Mouse (Mus musculus) limb, embryonic 10.5 days (tissue): ENCODE measurements at regions not wholly inside any gene's neighbourhood (a gene's known extent, or its start where the extent isn't known, plus 50 kb on each side); places are given as distances from the start of the nearest gene placed in this dataset.

Experiments used
- DNase-seq: peaks from one replicate; pipeline ENCODE4 v3.0.0-alpha.2; 2017; ENCODE audit warnings: low spot score
- H3K27ac ChIP-seq: fragments of 300-500 bp; sonication (generic); 2 replicates; pipeline ENCODE4 v1.5.1; 2016; ENCODE audit warnings: mild to moderate bottlenecking
- H3K27me3 ChIP-seq: fragments of 300-500 bp; sonication (generic); 2 replicates; pipeline ENCODE4 v1.6.1; 2016; ENCODE audit warnings: low read depth, mild to moderate bottlenecking; ENCODE audit not compliant: poor library complexity, severe bottlenecking
- H3K36me3 ChIP-seq: fragments of 300-500 bp; sonication (generic); 2 replicates; pipeline ENCODE4 v1.6.1; 2016; ENCODE audit warnings: mild to moderate bottlenecking, moderate library complexity
- H3K4me1 ChIP-seq: fragments of 300-500 bp; sonication (generic); 2 replicates; pipeline ENCODE4 v1.6.1; 2016
- H3K4me3 ChIP-seq: fragments of 300-500 bp; sonication (generic); 2 replicates; pipeline ENCODE4 v1.5.1; 2016; ENCODE audit warnings: mild to moderate bottlenecking, moderate library complexity
- H3K9me3 ChIP-seq: fragments of 300-500 bp; sonication (generic); replicated peaks from 2 replicates; pipeline ENCODE4 v1.6.1; 2016; ENCODE audit warnings: mild to moderate bottlenecking
- WGBS: fragments of 180-500 bp; shearing (Covaris S2); methylation state at CpG from one replicate; pipeline ENCODE4 v1.1.7; 2016; 5-methylcytosine and 5-hydroxymethylcytosine counted together

DNA sequence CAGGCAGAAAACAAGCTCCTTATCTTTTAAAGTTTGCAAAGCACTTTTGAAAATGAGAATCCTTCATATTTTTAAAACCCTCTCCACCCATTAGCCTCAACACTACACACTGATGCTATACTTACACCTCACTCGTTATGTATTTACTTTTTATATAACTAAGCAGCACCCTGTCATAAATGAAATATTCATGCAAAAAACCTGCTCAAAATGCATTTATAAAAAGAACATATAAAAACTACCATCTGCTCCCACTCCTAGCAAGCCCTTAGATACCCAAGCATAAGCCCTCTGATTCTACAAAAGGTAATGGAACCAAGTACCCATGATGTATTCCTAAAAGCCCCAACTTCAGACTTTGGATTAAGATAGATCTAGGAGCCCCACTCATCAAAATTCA, 426.7 kb upstream of the Mef2c start:
- WGBS = 89% methylated on average over 1 of the region's 1 CpGs
- H3K36me3 ChIP-seq = no peaks in the 10 kb centered on the region
- H3K27ac ChIP-seq = no peak overlapping the region
- H3K4me3 ChIP-seq = no peak overlapping the region
- DNase-seq = no peak
- H3K9me3 ChIP-seq = no peaks in the 10 kb centered on the region
- H3K4me1 ChIP-seq = no peaks in the 10 kb centered on the region
- no peaks in the 10 kb centered on the region for H3K27me3 ChIP-seq

DNA sequence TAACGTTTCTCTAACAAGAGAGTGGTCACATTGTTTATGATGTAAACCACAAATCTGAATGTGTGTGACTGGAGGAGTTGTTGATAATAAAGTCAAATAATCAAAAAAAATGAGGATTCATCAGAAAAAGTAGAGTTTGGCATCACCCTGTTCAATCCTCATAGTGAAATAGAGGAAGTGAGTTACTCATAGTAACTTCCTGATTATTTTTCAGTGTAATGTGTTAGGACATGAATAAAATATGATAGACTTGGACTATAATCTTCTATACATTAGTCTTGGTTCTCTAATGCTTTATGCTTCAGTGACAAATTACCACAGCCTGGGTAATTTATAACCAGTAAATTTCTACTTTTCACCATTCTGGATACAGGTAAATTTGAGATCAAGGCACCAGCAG, 424.5 kb upstream of the Mef2c start:
- Histone ChIP-seq H3K36me3 (no peaks in the 10 kb centered on the region), H3K27ac (no peak overlapping the region), H3K9me3 (no peaks in the 10 kb centered on the region), H3K4me1 (no peaks in the 10 kb centered on the region), H3K27me3 (no peaks in the 10 kb centered on the region), H3K4me3 (no peak overlapping the region)
- 73% methylated on average over 1 of the region's 1 CpGs for WGBS
- DNase-seq = no peak

DNA sequence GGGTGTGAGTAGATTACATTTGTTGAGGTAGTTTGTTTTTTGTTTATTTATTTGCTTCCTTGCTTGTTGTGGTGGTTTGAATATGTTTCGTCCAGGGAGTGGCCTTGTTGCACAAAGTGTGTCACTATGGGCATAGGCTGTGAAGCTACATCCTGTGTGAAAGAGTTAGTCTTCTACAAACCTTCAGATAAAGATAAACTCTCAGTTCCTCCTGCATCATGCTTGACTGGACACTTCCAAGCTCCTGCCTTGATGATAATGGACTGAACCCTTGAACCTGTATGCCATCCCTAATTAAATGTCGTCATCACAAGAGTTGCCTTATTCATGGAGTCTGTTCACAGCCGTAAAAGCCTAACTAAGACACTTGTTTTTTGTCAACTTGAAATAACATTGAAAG, 418.9 kb upstream of the Mef2c start:
- Histone ChIP-seq H3K36me3 (no peaks in the 10 kb centered on the region), H3K27ac (no peak overlapping the region), H3K4me1 (no peaks in the 10 kb centered on the region), H3K9me3 (no peaks in the 10 kb centered on the region), H3K4me3 (no peak overlapping the region), H3K27me3 (no peaks in the 10 kb centered on the region)
- WGBS = 93% methylated on average over 3 of the region's 3 CpGs
- no peak for DNase-seq

DNA sequence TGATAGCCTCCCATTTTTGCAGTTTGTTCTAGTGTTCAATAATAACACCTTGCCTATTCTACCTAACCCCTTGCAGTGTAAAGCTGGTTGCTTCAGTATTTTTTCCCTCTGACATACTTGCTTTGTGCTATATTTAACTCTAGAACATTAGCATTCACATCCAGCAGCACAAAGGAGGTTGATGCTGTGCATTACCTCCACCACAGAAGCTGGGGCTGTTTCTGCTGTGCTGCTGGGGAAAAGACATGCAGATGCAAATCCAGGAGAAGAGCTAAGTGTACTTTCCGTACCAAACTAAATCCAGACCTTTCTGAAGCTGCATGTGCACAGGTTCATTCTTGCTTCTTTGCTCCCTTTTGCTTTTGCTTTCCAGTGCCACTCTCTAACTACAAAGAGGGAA, 403.9 kb upstream of the Mef2c start:
- WGBS = 84% methylated on average over 1 of the region's 1 CpGs
- Histone ChIP-seq H3K4me3 (no peak overlapping the region), H3K4me1 (no peaks in the 10 kb centered on the region), H3K27ac (no peak overlapping the region), H3K27me3 (no peaks in the 10 kb centered on the region), H3K9me3 (no peaks in the 10 kb centered on the region), H3K36me3 (no peaks in the 10 kb centered on the region)
- no peak for DNase-seq

DNA sequence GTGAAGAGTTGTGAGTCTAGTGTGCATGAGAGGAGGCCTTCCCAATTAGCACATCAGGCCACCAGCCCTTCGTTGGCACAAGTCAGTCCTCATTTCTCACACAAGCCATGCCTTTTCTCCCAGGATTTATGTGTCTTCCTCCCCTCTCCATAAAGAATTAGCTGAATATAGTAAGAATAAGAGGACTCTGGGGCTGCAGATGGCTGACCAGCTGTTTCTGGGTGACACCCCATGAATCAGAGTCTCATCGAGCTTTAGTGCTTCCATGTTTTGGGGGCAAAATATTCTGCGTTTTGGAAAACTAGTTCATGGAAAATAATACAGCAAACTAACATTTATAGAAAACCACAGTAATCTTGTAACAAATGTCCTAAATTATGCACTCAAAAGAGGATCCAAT, 393.2 kb upstream of the Mef2c start:
- Histone ChIP-seq H3K27ac (no peak overlapping the region), H3K27me3 (no peaks in the 10 kb centered on the region), H3K4me3 (no peak overlapping the region), H3K9me3 (no peaks in the 10 kb centered on the region), H3K4me1 (no peaks in the 10 kb centered on the region), H3K36me3 (no peaks in the 10 kb centered on the region)
- WGBS = 85% methylated on average over 3 of the region's 3 CpGs
- no peak for DNase-seq

DNA sequence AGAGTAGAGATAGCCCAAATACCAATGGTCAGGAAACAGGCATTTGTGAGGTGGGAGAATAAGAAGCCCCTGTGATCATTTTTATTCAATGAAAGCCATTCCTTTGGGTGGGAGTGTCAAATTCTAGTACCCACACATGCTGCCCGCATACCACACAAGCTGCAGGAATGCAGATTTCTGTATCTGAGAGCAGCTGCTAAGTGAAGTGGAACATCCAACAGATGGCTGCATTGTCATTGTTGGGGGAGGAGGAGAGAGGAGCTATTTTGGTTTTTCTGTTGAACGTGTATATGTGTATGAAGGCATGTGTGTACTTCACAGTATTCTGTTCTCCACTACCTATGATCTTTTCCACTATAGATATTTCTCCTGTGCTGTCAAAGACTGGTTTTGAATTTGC, 392.3 kb upstream of the Mef2c start:
- Histone ChIP-seq H3K27ac (no peak overlapping the region), H3K9me3 (no peaks in the 10 kb centered on the region), H3K4me3 (no peak overlapping the region), H3K36me3 (no peaks in the 10 kb centered on the region), H3K27me3 (no peaks in the 10 kb centered on the region), H3K4me1 (no peaks in the 10 kb centered on the region)
- WGBS = 77% methylated on average over 2 of the region's 2 CpGs
- no peak for DNase-seq

DNA sequence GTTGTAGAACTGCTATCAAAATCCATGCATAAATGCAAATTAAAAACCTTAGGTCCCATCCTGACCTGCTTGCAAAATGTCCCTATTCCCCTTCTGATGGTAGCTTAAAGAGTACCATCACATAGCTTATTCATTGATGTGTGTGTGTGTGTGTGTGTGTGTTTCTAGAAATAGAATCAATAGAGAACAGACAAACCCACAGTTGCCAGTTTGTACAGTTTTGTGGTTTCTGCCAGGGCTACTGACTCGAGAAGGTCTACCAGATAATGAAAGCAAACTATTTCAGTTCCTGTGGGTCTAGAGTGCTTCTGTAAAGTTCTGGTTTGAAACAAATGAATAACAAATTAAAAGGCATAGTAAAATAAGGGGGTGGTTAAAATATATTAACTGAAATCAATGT, 391.5 kb upstream of the Mef2c start:
- no peak for DNase-seq
- Histone ChIP-seq H3K4me3 (no peak overlapping the region), H3K27ac (no peak overlapping the region), H3K4me1 (no peaks in the 10 kb centered on the region), H3K27me3 (no peaks in the 10 kb centered on the region), H3K36me3 (no peaks in the 10 kb centered on the region), H3K9me3 (no peaks in the 10 kb centered on the region)
- WGBS = 94% methylated on average over 1 of the region's 1 CpGs

DNA sequence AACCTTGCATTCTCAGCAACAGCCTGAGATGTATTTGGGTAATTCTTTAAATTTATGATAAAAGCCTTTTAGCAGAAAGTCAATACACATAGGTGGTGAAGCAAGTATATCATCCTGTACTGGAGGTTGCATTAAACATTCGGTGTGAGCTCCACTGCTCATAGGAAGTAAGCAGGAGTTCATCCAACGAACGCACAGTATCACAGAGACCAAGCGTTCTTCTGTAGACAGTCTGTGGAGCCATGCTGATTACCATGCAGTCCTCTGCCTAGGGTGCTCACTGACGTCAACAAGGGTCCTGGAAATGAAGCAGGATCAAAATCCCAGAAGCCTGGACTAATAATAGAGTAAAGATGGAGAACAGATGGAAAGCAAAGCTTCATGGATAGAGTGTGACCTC, 391.1 kb upstream of the Mef2c start:
- Histone ChIP-seq H3K27ac (no peak overlapping the region), H3K36me3 (no peaks in the 10 kb centered on the region), H3K27me3 (no peaks in the 10 kb centered on the region), H3K4me1 (no peaks in the 10 kb centered on the region), H3K4me3 (no peak overlapping the region), H3K9me3 (no peaks in the 10 kb centered on the region)
- WGBS = 92% methylated on average over 5 of the region's 5 CpGs
- DNase-seq = no peak

DNA sequence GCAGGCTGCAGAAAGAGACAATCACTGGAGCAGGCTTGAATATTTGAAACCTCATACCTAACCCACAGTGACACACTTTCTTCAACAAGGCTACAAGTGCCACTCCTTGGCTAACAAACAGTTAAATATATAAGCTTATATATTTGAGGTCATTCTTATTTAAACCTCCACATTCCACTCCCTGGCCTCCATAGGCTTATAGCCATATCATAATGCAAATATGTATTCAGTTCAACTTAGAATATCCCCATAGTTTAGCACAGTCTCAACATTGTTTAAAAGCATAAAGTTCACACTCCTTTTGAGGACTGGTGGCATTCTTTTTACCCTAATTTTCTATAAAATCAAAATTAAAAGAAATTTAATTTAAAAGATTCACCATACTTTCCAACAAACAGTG, 390.0 kb upstream of the Mef2c start:
- Histone ChIP-seq H3K27me3 (no peaks in the 10 kb centered on the region), H3K9me3 (no peaks in the 10 kb centered on the region), H3K36me3 (no peaks in the 10 kb centered on the region), H3K27ac (no peak overlapping the region), H3K4me1 (no peaks in the 10 kb centered on the region), H3K4me3 (no peak overlapping the region)
- no peak for DNase-seq

DNA sequence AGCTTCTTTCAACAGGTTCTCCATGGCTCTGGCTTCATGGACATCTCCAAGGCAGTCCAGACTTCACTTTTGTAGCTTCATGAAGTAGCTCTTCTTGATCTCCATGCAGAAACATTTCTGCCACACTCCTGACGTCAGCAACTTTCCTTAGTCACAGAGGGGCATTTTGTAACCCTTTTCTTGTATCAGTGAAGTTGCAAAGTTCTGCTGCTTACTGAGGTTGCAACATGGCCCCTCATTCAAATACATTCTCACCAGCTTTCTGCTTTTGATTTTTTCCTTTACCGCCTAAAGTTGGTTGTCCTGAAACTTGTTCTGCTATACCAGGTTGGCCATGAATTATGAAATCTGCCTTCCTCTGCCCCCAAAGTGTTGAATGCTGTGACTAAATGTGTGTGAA, 389.4 kb upstream of the Mef2c start:
- DNase-seq = no peak
- H3K4me3 ChIP-seq = no peak overlapping the region
- no peaks in the 10 kb centered on the region for H3K27me3 ChIP-seq
- H3K27ac ChIP-seq = no peak overlapping the region
- no peaks in the 10 kb centered on the region for H3K36me3 ChIP-seq
- no peaks in the 10 kb centered on the region for H3K4me1 ChIP-seq
- 93% methylated on average over 2 of the region's 2 CpGs for WGBS
- no peaks in the 10 kb centered on the region for H3K9me3 ChIP-seq

DNA sequence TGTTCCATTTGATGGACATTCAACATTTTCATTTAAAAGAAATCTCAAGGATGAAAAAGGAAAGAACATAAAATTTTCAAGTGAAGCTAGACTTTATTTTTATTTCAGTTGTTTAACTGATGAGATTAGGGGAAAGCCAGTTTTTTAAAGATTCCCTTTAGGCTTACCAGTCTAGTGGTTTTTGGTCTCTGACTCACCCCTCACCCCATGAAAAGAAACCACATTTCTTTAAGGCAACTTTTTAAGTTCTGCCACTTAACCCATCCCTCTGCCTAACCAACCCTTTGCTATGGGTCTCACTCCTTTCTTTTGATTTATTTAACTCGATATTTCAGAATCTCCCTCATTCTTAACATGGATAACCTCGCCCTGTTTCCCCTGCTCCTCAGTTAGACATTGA, 388.1 kb upstream of the Mef2c start:
- Histone ChIP-seq H3K36me3 (no peaks in the 10 kb centered on the region), H3K4me3 (no peak overlapping the region), H3K9me3 (no peaks in the 10 kb centered on the region), H3K4me1 (no peaks in the 10 kb centered on the region), H3K27me3 (no peaks in the 10 kb centered on the region), H3K27ac (no peak overlapping the region)
- WGBS = 88% methylated on average over 2 of the region's 2 CpGs
- DNase-seq = no peak

DNA sequence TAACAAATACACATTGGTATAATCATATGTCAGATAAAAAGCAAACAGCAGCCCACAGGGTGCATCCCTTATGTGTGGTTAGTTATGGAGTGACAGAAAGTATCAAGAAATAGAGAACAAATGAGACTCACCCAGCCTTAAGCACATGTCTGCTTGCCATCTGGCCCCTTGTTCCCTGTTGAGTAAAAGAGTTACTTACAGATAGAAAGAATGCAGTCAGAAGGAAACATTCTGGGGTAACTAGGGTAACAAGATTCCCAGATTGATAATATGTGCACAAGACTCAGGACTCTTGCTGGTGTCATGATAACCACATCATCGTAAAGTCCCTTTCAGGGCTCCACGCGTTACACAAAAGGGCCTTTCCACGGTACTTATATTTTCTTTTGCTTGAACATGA, 383.5 kb upstream of the Mef2c start:
- no peaks in the 10 kb centered on the region for H3K9me3 ChIP-seq
- 92% methylated on average over 4 of the region's 4 CpGs for WGBS
- H3K27ac ChIP-seq = no peak overlapping the region
- no peaks in the 10 kb centered on the region for H3K4me1 ChIP-seq
- no peaks in the 10 kb centered on the region for H3K36me3 ChIP-seq
- no peaks in the 10 kb centered on the region for H3K27me3 ChIP-seq
- DNase-seq = no peak
- no peak overlapping the region for H3K4me3 ChIP-seq

DNA sequence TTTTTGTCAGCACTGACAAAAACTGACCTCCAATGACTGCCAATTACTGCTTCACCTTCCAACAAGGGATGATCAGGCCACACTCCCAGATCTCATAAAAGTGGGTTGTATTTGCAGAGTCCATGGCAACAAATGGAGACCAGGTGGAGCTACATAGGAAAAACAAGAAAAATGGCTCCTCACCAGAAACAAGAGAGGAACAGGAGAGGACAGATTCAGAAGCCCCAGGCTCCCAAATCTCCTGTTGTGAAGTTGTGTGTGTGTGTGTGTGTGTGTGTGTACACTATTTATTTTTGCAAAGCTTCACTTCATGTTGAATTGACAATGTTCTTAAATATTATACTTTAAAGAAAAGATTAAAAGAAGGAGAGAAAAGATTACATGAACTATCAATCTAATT, 380.2 kb upstream of the Mef2c start:
- H3K36me3 ChIP-seq = no peaks in the 10 kb centered on the region
- DNase-seq = no peak
- no peaks in the 10 kb centered on the region for H3K9me3 ChIP-seq
- no peaks in the 10 kb centered on the region for H3K27me3 ChIP-seq
- no peak overlapping the region for H3K4me3 ChIP-seq
- no peaks in the 10 kb centered on the region for H3K4me1 ChIP-seq
- H3K27ac ChIP-seq = no peak overlapping the region

DNA sequence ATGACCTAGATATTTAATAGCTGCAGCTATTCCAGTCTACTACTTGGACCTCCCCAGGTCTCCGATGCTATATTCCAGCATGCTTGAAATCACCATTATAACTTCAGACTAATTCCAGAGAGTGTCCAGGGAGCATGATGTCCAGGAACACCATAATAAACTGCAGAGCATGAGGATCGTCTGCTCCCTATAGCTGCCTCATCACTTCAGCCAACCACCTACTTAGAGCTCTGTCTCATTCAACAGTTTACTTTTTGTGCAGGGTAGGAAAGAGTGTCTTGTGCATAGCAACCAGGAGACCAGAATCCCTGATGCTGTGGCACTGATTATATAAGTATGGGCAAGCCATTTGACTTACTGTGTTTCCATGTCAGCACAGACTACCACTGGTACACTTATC, 379.2 kb upstream of the Mef2c start:
- Histone ChIP-seq H3K4me3 (no peak overlapping the region), H3K27me3 (no peaks in the 10 kb centered on the region), H3K27ac (no peak overlapping the region), H3K4me1 (no peaks in the 10 kb centered on the region), H3K36me3 (no peaks in the 10 kb centered on the region), H3K9me3 (no peaks in the 10 kb centered on the region)
- no peak for DNase-seq
- 93% methylated on average over 2 of the region's 2 CpGs for WGBS

DNA sequence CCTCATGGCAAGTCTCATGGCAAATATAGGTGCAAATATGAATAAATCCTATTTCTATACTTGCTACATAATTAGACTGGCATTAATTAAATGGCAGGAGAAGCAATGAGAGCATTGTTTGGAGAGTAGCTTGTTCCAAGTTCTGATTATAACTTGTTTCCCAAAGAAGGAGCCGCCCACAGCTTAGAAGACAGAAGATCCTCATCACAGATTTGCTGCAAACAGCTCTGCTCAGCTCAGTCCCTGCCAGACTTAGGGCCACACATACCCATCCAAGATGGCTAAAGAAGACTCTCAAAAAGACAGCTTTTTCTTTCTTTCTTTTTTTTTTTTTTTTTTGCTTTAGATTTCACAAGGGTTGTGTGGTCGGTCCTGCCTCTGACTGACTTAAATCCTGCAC, 377.4 kb upstream of the Mef2c start:
- H3K36me3 ChIP-seq = no peaks in the 10 kb centered on the region
- 85% methylated on average over 2 of the region's 2 CpGs for WGBS
- no peak overlapping the region for H3K27ac ChIP-seq
- no peak for DNase-seq
- H3K4me1 ChIP-seq = peaks cover 4% of the 10 kb centered on the region
- H3K9me3 ChIP-seq = no peaks in the 10 kb centered on the region
- H3K27me3 ChIP-seq = no peaks in the 10 kb centered on the region
- no peak overlapping the region for H3K4me3 ChIP-seq
